Mouse (Mus musculus): Measurements from ENCODE around the gene Sirt5.

The Sirt5 gene

GRCm38 (mm10) chr13:43364985-43365824 is at the start of gene Sirt5:
Gene Sirt5, plus strand, starts transcription at chr13:43365496.
- peak; percentile 90 to 94 for DNase-seq (ENCODE audit: low spot score in 2 of 2)

DNA sequence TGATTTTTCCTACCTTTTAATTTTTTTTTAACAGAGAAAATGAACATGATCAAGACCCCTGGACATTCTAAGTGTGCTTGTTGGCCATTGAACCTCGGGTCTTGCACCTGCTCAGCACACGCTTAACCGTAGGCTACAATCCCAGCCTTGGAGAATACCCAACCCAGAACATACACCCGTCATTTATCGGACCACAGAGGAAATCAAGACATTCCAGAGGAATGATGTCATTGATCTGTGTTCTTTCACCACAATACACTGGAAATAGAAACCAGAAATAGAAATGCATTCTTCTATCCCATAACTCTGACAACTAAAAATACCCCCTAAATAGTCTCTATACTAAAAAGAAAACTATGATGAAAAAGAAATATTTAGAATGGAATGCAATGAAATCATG is 47.9 kb upstream of the Sirt5 start:
- DNase-seq (ENCODE audit: low spot score in 2 of 2), result no peak

DNA sequence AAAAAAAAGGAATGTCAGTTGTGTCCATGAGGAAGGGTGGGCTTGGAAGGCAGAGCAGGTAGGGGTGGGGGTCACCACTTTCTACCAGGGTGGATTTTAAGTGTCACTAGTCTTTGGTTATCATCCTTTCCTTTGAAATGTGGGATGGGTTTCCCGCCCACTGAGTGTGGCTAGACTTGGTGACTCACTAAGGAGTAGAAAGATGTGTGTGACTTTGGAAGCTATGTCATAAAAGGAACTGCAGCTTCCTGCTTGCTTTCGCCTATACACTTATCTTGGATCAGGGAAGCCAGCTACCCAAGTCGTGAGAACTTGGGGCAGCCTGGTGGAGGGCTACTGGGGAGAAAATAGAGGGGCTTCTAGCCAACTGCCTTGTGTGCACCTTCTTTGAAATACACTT is 45.9 kb upstream of the Sirt5 start:
- DNase-seq (ENCODE audit: low spot score in 2 of 2), result no peak

DNA sequence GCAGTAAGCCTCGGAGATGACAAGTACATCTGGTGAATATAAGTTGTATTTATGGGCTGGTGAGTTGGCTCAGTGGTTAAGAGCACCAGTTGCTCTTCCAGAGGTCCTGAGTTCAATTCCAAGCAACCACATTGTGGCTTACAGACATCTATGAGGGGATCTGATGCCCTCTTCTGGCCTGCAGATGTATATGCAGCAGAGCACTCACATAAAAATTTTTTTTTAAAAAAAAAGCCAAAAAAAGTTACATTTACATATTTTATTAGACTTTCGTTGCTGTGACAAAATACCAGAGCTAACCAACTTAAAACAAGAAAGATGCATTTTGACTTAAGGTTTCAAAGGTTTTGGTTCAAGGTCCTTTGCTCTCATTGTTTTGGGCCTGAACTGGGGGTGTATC is 43.8 kb upstream of the Sirt5 start:
- no peak for DNase-seq (ENCODE audit: low spot score in 2 of 2)

GRCm38 (mm10) chr13:43325427-43325826 is 39.9 kb upstream of the Sirt5 start:
- no peak for DNase-seq (ENCODE audit: low spot score in 2 of 2)

DNA sequence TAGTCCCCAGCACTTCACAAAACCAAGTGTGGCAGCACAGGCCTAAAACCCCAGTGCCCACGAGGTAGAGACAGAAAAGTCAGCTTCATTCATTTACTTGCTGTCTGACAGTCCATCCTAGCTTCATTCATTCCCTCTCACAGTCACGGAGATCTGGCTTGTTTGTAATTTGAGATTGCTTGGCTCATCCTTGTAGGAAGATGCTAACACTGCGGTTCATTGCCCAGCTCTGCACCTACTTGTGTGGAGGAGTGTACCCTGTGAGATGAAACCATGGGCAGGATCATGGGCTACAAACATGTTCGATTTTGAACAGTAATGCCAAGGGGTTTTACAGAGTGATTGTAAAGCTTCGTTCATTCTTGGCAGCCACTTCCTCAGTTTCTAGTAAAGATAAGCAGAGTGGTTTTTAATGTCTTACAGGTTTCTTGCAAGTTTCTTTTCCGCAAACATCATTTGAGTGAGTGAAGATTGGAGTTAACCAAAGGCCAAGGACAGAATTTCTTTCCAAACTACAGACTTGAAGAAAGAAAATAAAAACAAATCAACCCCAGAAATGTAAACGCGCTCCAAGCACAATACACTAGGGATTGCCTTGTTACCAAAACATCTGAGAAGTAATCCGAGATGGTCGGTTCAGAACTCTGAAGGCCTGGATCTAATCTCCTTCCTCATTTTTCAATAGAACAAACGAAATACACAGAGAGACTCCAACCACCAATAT is 33.4 kb upstream of the Sirt5 start:
- DNase-seq (ENCODE audit: low spot score in 2 of 2), result no peak

DNA sequence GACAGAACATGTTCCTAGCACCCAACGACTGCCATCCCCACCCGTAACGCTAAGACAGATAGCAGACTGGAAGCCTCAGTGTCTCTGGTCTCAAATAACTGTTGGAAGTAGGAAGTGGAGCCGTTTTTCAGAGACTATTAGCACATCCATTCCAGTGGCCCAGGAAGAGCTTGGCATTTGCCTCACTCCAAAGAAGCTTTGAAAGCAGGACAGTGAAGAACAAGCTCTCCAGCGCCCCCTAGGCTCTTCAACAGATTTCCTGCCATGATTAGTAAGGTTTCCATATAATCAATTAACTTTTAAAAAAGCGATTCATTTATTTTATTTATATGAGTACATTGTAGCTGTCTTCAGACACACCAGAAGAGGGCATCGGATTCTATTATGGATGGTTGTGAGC is 32.7 kb upstream of the Sirt5 start:
- DNase-seq (ENCODE audit: low spot score in 2 of 2), result no peak

GRCm38 (mm10) chr13:43336425-43337221 is 28.7 kb upstream of the Sirt5 start:
- DNase-seq (ENCODE audit: low spot score in 2 of 2), result no peak

DNA sequence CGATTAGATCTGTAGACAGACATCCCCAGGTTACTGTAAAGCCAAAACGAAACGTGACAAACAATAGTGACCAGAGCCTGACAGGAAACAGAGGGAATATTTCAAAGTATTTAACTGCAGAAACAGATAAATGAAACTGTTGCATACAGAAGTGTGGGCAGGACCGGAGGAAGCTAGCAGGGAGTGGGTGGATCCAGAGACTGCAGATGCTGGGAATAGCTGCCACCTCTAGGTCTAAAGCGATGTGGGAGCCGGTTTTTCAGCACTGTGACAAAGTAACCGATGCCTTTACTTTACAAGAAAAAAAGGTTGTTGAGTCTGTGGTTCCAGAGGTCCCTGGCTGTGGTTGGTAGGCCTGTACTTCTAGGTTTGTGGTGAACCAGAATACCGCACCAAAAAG is 27.3 kb upstream of the Sirt5 start:
- DNase-seq (ENCODE audit: low spot score in 2 of 2), result no peak

GRCm38 (mm10) chr13:43338632-43339031 is 26.7 kb upstream of the Sirt5 start:
- DNase-seq (ENCODE audit: low spot score in 2 of 2), result no peak

- no peak for DNase-seq (ENCODE audit: low spot score in 2 of 2)
These were observed 18.5 kb upstream of the Sirt5 start for GRCm38 (mm10) chr13:43346825-43347224.

GRCm38 (mm10) chr13:43349376-43349775 is 15.9 kb upstream of the Sirt5 start:
- DNase-seq (ENCODE audit: low spot score in 2 of 2), result no peak

- no peak for DNase-seq (ENCODE audit: low spot score in 2 of 2)
These were observed 14.7 kb upstream of the Sirt5 start for GRCm38 (mm10) chr13:43350489-43351169.

DNA sequence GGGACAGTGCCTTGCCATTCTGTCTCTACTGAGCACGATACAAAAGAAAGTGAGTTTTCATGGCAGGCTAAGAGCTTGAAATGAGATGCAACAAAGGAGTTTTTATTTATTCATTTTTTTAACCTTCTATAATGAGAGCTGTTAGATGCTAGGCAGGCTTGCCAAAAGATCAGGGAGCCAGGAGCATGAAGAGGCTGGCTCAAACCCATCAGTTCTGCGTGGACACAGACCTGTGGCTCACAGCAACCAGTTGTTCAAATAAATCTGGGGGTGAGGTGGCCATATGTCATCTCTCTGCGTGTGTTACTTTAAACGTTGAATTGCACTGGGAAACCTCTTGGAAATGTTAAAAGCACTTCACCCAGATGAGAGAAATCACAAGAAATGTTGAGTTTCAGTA is 11.9 kb upstream of the Sirt5 start:
- no peak for DNase-seq (ENCODE audit: low spot score in 2 of 2)

- no peak for DNase-seq (ENCODE audit: low spot score in 2 of 2)
These were observed 10.9 kb upstream of the Sirt5 start for GRCm38 (mm10) chr13:43354362-43354761.

DNA sequence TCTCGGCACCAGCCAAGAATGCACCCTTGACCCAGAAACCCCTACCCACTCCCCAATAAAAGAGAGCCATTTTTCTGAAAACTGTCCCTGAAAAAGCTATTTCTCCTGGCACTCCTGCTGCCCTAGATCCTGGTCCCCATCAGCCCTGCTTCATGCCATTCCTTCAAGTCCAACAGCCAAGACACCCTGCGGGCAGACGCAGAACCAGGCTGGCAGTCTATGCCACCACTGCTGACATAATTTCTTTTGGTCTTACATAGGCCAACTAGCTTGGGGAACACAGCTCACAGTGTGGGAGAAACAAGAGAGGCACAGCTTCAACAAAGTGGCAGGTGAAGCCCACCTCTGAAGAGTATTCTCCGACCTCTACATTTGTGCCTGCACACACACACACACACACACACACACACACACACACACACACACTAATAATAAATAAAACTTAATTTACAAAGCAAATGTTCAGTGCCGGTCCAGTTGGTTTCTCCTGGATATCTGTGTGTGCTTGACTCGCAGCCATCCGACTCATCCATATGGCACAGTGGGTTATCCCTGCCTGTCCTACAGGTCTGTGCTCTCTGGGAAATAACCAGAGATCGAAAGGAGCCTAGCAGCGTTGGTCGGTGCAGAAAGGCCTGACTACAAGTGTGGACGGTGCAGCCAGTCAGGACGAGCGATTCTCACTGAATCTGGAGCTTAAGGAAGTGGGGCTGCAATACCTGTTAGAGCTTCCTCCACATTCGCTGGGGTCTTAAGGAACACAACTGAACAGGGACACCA is 8.8 kb upstream of the Sirt5 start:
- no peak for DNase-seq (ENCODE audit: low spot score in 2 of 2)

DNA sequence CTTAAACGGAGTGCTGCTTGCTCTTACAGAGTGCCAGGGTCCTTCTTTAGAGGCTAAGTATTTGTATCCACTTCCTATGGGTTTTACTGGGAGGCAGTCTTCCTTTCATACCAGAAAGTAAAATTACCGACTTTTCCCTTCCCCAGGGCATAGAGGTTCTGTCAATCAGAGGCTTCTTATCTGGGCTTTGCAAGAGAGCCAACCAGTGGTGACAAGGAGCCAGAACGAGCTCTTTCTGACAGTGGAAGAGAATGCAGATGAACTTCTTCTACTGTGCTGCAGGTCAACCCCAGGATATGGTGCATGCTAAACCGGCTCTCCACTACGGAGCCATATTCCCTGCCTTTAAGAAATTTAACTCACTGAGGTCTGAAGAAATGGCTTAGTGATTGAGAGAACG is 4.8 kb upstream of the Sirt5 start:
- no peak for DNase-seq (ENCODE audit: low spot score in 2 of 2)

DNA sequence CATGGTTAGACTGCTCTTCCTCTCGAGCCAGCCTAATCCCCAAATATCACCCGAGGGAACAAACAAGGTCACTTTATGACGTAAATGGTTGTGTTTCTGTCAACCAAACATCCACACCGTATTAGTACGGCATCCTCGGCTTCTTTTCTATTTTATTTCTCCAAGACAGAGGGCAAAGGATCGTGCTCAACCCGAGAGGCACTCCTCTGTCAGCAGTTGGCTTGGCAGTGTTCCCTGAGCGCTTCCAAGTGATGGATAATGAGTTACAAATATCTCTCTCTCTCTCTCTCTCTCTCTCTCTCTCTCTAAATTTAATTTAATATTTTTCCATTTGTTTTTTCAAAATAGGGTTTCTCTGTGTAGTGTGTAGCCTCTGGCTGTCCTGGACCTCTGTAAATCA is 2.9 kb upstream of the Sirt5 start:
- no peak for DNase-seq (ENCODE audit: low spot score in 2 of 2)

- no peak for DNase-seq (ENCODE audit: low spot score in 2 of 2)
These were observed 509 bp downstream of the Sirt5 start for GRCm38 (mm10) chr13:43365825-43366184.

GRCm38 (mm10) chr13:43370063-43370462 is 4.8 kb downstream of the Sirt5 start:
- DNase-seq (ENCODE audit: low spot score in 2 of 2), result no peak

- no peak for DNase-seq (ENCODE audit: low spot score in 2 of 2)
These were observed 7.6 kb downstream of the Sirt5 start for GRCm38 (mm10) chr13:43372892-43373291.
